Mouse (Mus musculus) bone marrow, adult 2 months (tissue): ENCODE measurements around the gene Sptan1. TPM values are rescaled to one million over a fixed set of nuclear protein-coding genes. Genes with fewer than 3 reads are reported as not detected.

Experiments used
- H3K27ac ChIP-seq: fragments of 200-500 bp; 2 replicates; pipeline ENCODE4 v1.5.1; 2012; ENCODE audit warnings: low read depth, mild to moderate bottlenecking, control low read depth, inconsistent platforms, low read length; ENCODE audit not compliant: control insufficient read depth, poor library complexity, insufficient read depth
- H3K4me1 ChIP-seq: fragments of 200-500 bp; 2 replicates; pipeline ENCODE4 v1.6.1; 2011; ENCODE audit warnings: low read length; ENCODE audit not compliant: control insufficient read depth, insufficient read depth
- H3K4me3 ChIP-seq: fragments of 200-500 bp; replicated peaks from 2 replicates; pipeline ENCODE3; 2011; ENCODE audit warnings: mild to moderate bottlenecking, low read depth, low read length, control low read depth; ENCODE audit not compliant: control insufficient read depth
- CTCF ChIP-seq: fragments of 200-500 bp; IDR thresholded peaks from 2 replicates; pipeline ENCODE4 v1.5.1; 2011; ENCODE audit warnings: low read length, control low read depth; ENCODE audit not compliant: control insufficient read depth, insufficient read depth
- POLR2A ChIP-seq: fragments of 200-500 bp; IDR thresholded peaks from 2 replicates; pipeline ENCODE4 v1.6.1; 2011; ENCODE audit warnings: low read depth, mild to moderate bottlenecking, control low read depth, low read length, borderline replicate concordance; ENCODE audit not compliant: control insufficient read depth
- WGBS: fragments of 180-500 bp; shearing (Covaris S2); methylation state at CpG from one replicate; pipeline ENCODE4 v1.1.7; 2018; 5-methylcytosine and 5-hydroxymethylcytosine counted together
- polyA plus RNA-seq: library from polyadenylated mRNA; stranded (reverse); fragments of >200 nt; gene quantifications from 2 replicates; pipeline ENCODE4 v1.2.4, GENCODE M21; 2011; ENCODE audit warnings: low replicate concordance; ENCODE audit not compliant: missing spikeins, insufficient read depth, insufficient read length

Gene Sptan1
- polyA plus RNA-seq, 1 experiment: 23.4 TPM

- no peak for TF ChIP-seq CTCF
- no peak for TF ChIP-seq POLR2A
- Histone ChIP-seq H3K4me1 (no peaks in the 10 kb centered on the region; the same call in 1 of the 2 replicates), H3K27ac (no peak overlapping the region), H3K4me3 (no peak overlapping the region)
- 90% methylated on average over 7 of the region's 7 CpGs for WGBS
These were observed 24.5 kb upstream of the Sptan1 start for GRCm38 (mm10) chr2:29940826-29941225.

- no peaks in the 10 kb centered on the region for H3K4me1 ChIP-seq
- WGBS: 85% methylated on average over 1 of the region's 1 CpGs
- H3K27ac ChIP-seq: no peak overlapping the region
- TF ChIP-seq POLR2A (no peak), CTCF (no peak)
- H3K4me3 ChIP-seq: no peak overlapping the region
These were observed 20.6 kb upstream of the Sptan1 start for GRCm38 (mm10) chr2:29944723-29945122.

GRCm38 (mm10) chr2:29948896-29949295 is 16.5 kb upstream of the Sptan1 start:
- 81% methylated on average over 5 of the region's 5 CpGs for WGBS
- Histone ChIP-seq H3K27ac (no peak overlapping the region), H3K4me3 (no peak overlapping the region), H3K4me1 (no peaks in the 10 kb centered on the region)
- TF ChIP-seq POLR2A: no peak
- no peak for TF ChIP-seq CTCF

GRCm38 (mm10) chr2:29961246-29961645 is 4.1 kb upstream of the Sptan1 start:
- TF ChIP-seq CTCF: no peak
- TF ChIP-seq POLR2A: no peak
- H3K4me1 ChIP-seq: no peaks in the 10 kb centered on the region
- no peak overlapping the region; the same call in 1 of the 2 replicates for H3K27ac ChIP-seq
- no peak overlapping the region for H3K4me3 ChIP-seq
- WGBS: 94% methylated on average over 7 of the region's 7 CpGs

GRCm38 (mm10) chr2:29964354-29965249 is 758 bp upstream of the Sptan1 start:
- Histone ChIP-seq H3K4me3 (peak overlapping the region; percentile 58), H3K27ac (peak overlapping the region; percentile 96), H3K4me1 (no peaks in the 10 kb centered on the region)
- WGBS: 23% methylated on average over 10 of the region's 10 CpGs
- no peak for TF ChIP-seq POLR2A
- no peak for TF ChIP-seq CTCF

- WGBS: under 1% methylated on average over 41 of the region's 41 CpGs
- TF ChIP-seq POLR2A: no peak
- TF ChIP-seq CTCF: no peak
- Histone ChIP-seq H3K27ac (peak overlapping the region; percentile 96), H3K4me3 (peak overlapping the region; percentile 58), H3K4me1 (no peaks in the 10 kb centered on the region)
These were observed 546 bp downstream of the Sptan1 start for GRCm38 (mm10) chr2:29965906-29966305.

GRCm38 (mm10) chr2:29966826-29967225 is 1.5 kb downstream of the Sptan1 start:
- no peak overlapping the region for H3K4me3 ChIP-seq
- no peak for TF ChIP-seq POLR2A
- TF ChIP-seq CTCF: no peak
- WGBS: 65% methylated on average over 2 of the region's 2 CpGs

GRCm38 (mm10) chr2:29967768-29968167 is 2.4 kb downstream of the Sptan1 start:
- TF ChIP-seq POLR2A: no peak
- TF ChIP-seq CTCF: no peak
- Histone ChIP-seq H3K4me3 (no peak overlapping the region), H3K27ac (no peak overlapping the region), H3K4me1 (no peaks in the 10 kb centered on the region)
- WGBS: 83% methylated on average over 5 of the region's 5 CpGs

More at GRCm38 (mm10) chr2:29966826-29967225, 1.5 kb downstream of the Sptan1 start:
- Histone ChIP-seq H3K27ac (no peak overlapping the region), H3K4me1 (no peaks in the 10 kb centered on the region)
